Mouse (Mus musculus) leukemia stem cell, adult 10-12 weeks (primary cell): ENCODE results near the gene Fam240b. TPM values are rescaled to one million over a fixed set of nuclear protein-coding genes. Genes with fewer than 3 reads are reported as not detected.

Experiments
- polyA plus RNA-seq: library from polyadenylated mRNA; stranded (reverse); fragments of >175 nt; gene quantifications from 2 replicates; pipeline ENCODE4 v1.2.3, GENCODE M21; 2012; ENCODE audit warnings: low replicate concordance

Gene Fam240b
- polyA plus RNA-seq: not detected in 2 replicates

DNA sequence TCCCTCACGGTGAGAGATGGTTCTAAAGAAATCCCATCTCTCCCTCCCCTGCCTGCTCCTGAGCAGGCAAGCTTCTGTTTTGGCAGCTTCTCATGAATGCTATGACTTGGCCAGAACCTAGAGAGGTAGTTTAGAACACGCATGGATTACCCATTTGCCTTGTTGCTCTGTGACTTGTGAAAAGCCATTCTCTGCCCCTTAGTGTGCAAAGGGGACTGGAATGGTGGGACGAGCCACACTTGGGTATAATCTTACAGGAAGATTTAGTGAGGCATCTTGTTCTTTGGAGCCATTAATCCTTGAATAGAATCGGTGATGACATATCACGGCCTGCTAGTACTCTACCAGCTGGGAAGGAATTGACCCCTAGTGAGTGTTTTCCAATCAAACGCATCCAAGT lies at the start of gene Fam240b:
Fam240b (minus strand) TSS at position 101 of the 400 bp plus-strand sequence.

DNA sequence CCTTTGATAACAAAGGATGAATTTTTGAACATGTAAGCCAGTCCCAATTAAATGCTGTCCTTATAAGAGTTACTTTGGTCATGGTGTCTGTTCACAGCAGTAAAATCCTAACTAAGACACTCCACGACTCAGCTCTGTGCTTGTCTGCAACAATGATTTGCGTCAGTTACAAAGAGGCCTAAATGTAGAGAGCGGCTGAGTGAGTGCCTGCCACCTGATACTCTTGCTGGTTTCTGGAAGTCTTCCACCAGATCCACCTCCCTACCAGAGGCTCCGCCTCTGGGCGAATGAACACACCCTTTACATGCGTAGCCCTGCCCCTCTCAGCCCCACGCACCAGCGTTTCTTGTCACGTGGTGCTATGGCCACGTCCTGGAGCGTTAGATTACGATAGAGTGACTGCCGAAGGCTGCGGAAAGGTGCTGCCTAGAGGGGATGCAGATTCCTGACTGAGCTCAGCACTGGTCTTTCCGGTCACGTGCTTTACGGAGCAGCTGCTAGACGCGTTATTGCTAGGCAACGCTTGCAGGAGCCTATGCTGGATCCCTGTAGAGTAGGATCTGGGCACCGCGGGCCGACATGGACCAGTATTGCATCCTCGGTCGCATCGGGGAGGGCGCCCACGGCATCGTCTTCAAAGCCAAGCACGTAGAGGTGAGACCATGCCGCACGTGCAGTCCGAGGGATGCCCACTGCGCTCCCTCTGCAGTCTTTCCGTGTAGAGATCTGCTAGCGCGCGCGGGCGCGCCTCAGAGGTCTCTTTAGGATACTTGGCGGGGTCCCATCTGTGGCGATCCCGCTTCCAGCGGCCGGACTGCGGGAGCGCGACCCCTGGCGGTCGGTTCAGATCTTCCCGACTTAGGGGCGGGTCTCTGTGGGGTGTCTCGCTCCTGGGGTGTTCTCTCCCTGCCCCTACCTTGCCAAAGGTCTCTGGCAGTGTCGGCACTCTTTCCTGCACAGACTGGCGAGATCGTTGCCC lies 65.3 kb downstream of the Fam240b start, which contains the start of gene Cdk20:
Cdk20 (plus strand) TSS at position 298 of the 979 bp plus-strand sequence.

Other genes with a start within 250 kb of the Fam240b start
- gene Cdc14b, start 222.5 kb downstream of the Fam240b start, polyA plus RNA-seq: 0.25 and 0.71 TPM in 2 replicates
- gene Aaed1, start 185.1 kb downstream of the Fam240b start, polyA plus RNA-seq: 1.2 and 1.8 TPM in 2 replicates
- gene Ctsl, start 126.9 kb downstream of the Fam240b start, polyA plus RNA-seq: 0.43 and 2.4 TPM in 2 replicates
- 21.4 and 27.6 TPM in 2 replicates for gene Cdk20, start 65.5 kb downstream of the Fam240b start, polyA plus RNA-seq